ENCODE assay signal across 18 mouse cellular contexts in genomic region chr19:6913991-6914390, GRCm38 (mm10). TPM values are rescaled to one million over a fixed set of nuclear protein-coding genes. Genes with fewer than 3 reads are reported as not detected.
DNase-seq lines count a peak whose midpoint lies in the region; ATAC-seq lines count a peak whose summit lies in the region.
"Had no signal": no experiment of that assay in that cellular context is flagged by ENCODE, and none has a peak within 500 bp of the region (broad histone marks: within the 10 kb centered on the region; RNA-seq: fewer than 3 reads in every experiment).

No protein-coding gene starts in this region.

- peaks cover 22% of the 10 kb centered on the region for H3K36me3 ChIP-seq in intestine, embryonic 16.5 days (ENCODE audit: control insufficient read depth, insufficient read depth, low read length)
- H3K36me3 ChIP-seq in intestine, embryonic 15.5 days: peaks cover 27% of the 10 kb centered on the region

- intact Hi-C loops in gastrocnemius, postnatal 14 days (cut with DNase I; ENCODE audit: low total_unique reads): no loop called here

- H3K4me3 ChIP-seq in intestine, embryonic 16.5 days (ENCODE audit: low read length): no peak overlapping the region
- H3K4me3 ChIP-seq in intestine, embryonic 15.5 days (replicated peaks): no peak overlapping the region
- H3K4me3 ChIP-seq: midbrain, embryonic 13.5 days; myocyte had no signal

- no peak overlapping the region for H3K4me2 ChIP-seq in intestine, embryonic 16.5 days (ENCODE audit: low read depth, low read length)
- H3K4me2 ChIP-seq in intestine, embryonic 15.5 days (replicated peaks): no peak overlapping the region
- H3K4me2 ChIP-seq: hindbrain, embryonic 14.5 days; midbrain, embryonic 13.5 days had no signal

- peak; percentile 61 for DNase-seq in adrenal gland, postnatal 14 days
- no peak for DNase-seq in adrenal gland, postnatal 25 days
- peak; percentile 68 for DNase-seq in gastrocnemius, postnatal 14 days
- no peak for DNase-seq in gastrocnemius, adult 8-10 months (ENCODE audit: low spot score in 2 of 2)
- DNase-seq in testis, postnatal 14 days (ENCODE audit: low spot score): peak; percentile 8
- no peak for DNase-seq in testis, postnatal 10 days (ENCODE audit: low spot score)
- DNase-seq: kidney, adult 2 months; right cerebral cortex, adult 18-20 months had no signal

- no peaks in the 10 kb centered on the region for H3K9me3 ChIP-seq in intestine, embryonic 16.5 days (ENCODE audit: control insufficient read depth, low read length)
- H3K9me3 ChIP-seq in intestine, embryonic 15.5 days: no peaks in the 10 kb centered on the region
- H3K9me3 ChIP-seq: midbrain, embryonic 13.5 days had no signal

- H3K27ac ChIP-seq in intestine, embryonic 16.5 days (ENCODE audit: low read length): no peak overlapping the region
- H3K27ac ChIP-seq in intestine, embryonic 15.5 days: no peak overlapping the region
- H3K27ac ChIP-seq: hindbrain, embryonic 14.5 days; midbrain, embryonic 13.5 days had no signal

- H3K9ac ChIP-seq in intestine, embryonic 16.5 days (ENCODE audit: low read depth, low read length): peak overlapping the region; percentile 12; the same call in 1 of the 2 replicates
- H3K9ac ChIP-seq in intestine, embryonic 15.5 days: no peak overlapping the region
- H3K9ac ChIP-seq: hindbrain, embryonic 14.5 days; midbrain, embryonic 13.5 days had no signal

- H3K4me1 ChIP-seq in intestine, embryonic 16.5 days (ENCODE audit: control insufficient read depth, insufficient read depth, low read length): peaks cover 15% of the 10 kb centered on the region
- H3K4me1 ChIP-seq in intestine, embryonic 15.5 days (replicated peaks): peaks cover 7% of the 10 kb centered on the region

- 79% methylated on average over 11 of the region's 11 CpGs for WGBS in intestine, embryonic 16.5 days
- 81% methylated on average over 11 of the region's 11 CpGs for WGBS in intestine, embryonic 15.5 days

- H3K27me3 ChIP-seq in intestine, embryonic 16.5 days (replicated peaks; ENCODE audit: control insufficient read depth, insufficient read depth, low read length): no peaks in the 10 kb centered on the region
- H3K27me3 ChIP-seq in intestine, embryonic 15.5 days (replicated peaks): no peaks in the 10 kb centered on the region
- H3K27me3 ChIP-seq: CH12.LX; midbrain, embryonic 13.5 days; Patski had no signal

- ATAC-seq in intestine, embryonic 16.5 days: no peak
- ATAC-seq in intestine, embryonic 15.5 days: no peak
- ATAC-seq: midbrain, embryonic 13.5 days; Patski had no signal

RNA-seq across cellular contexts. Expression of gene Prdx5, which starts 4.1 kb away (rescaled TPM):
- total RNA-seq in adrenal gland, postnatal 14 days (2021): 420 and 426 TPM in 2 replicates
- 196 and 278 TPM in 2 replicates for total RNA-seq in adrenal gland, postnatal 25 days (2021)
- 100 to 1,000 TPM; 159 to 187 TPM for total RNA-seq in gastrocnemius, postnatal 14 days (2021)
- 100 to 1,000 TPM; 195 to 214 (median 202) TPM for total RNA-seq in gastrocnemius, adult 8-10 months (2022)
- polyA plus RNA-seq in intestine, embryonic 16.5 days (2015; fragmentation: Nextera tagmentation; extraction: Ambion mirVana): 234 and 241 TPM in 2 replicates
- polyA plus RNA-seq in intestine, embryonic 15.5 days (2015; fragmentation: Nextera tagmentation; extraction: Ambion mirVana): 184 and 205 TPM in 2 replicates

RNA-seq across cellular contexts. Expression of gene Trmt112, which starts 4.5 kb away (rescaled TPM):
- total RNA-seq in adrenal gland, postnatal 14 days (2021): 76.6 and 79.0 TPM in 2 replicates
- total RNA-seq in adrenal gland, postnatal 25 days (2021): 95.2 and 108 TPM in 2 replicates
- 10 to 100 TPM; 34.6 to 38.9 TPM for total RNA-seq in gastrocnemius, postnatal 14 days (2021)
- 10 to 100 TPM; 34.1 to 46.3 (median 39.7) TPM for total RNA-seq in gastrocnemius, adult 8-10 months (2022)
- polyA plus RNA-seq in intestine, embryonic 16.5 days (2015; fragmentation: Nextera tagmentation; extraction: Ambion mirVana): 97.6 and 111 TPM in 2 replicates
- 124 TPM in 2 replicates for polyA plus RNA-seq in intestine, embryonic 15.5 days (2015; fragmentation: Nextera tagmentation; extraction: Ambion mirVana)

RNA-seq across cellular contexts. Expression of gene Esrra, which starts 7.6 kb away (rescaled TPM):
- total RNA-seq in adrenal gland, postnatal 14 days (2021): 63.2 and 67.0 TPM in 2 replicates
- total RNA-seq in adrenal gland, postnatal 25 days (2021): 44.2 and 44.6 TPM in 2 replicates
- total RNA-seq in gastrocnemius, postnatal 14 days (2021): 10 to 100 TPM; 47.7 to 52.0 TPM
- 100 to 1,000 TPM in 1 of 4 experiments, 10 to 100 TPM in 3; 82.8 to 114 (median 93.4) TPM for total RNA-seq in gastrocnemius, adult 8-10 months (2022)
- polyA plus RNA-seq in intestine, embryonic 16.5 days (2015; fragmentation: Nextera tagmentation; extraction: Ambion mirVana): 41.7 and 47.7 TPM in 2 replicates
- polyA plus RNA-seq in intestine, embryonic 15.5 days (2015; fragmentation: Nextera tagmentation; extraction: Ambion mirVana): 32.2 and 37.6 TPM in 2 replicates

RNA-seq across cellular contexts. Expression of gene Catsperz, which starts 11.2 kb away (rescaled TPM):
- total RNA-seq in adrenal gland, postnatal 14 days (2021): 0.53 TPM in 1 of 2 replicates, not detected in the other
- not detected in 2 replicates for total RNA-seq in adrenal gland, postnatal 25 days (2021)
- not detected for total RNA-seq in gastrocnemius, postnatal 14 days (2021)
- not detected for total RNA-seq in gastrocnemius, adult 8-10 months (2022)
- polyA plus RNA-seq in intestine, embryonic 16.5 days (2015; fragmentation: Nextera tagmentation; extraction: Ambion mirVana): 0.73 and 1.4 TPM in 2 replicates
- 1.1 and 1.6 TPM in 2 replicates for polyA plus RNA-seq in intestine, embryonic 15.5 days (2015; fragmentation: Nextera tagmentation; extraction: Ambion mirVana)
- total RNA-seq: CH12.LX; neutrophil, adult 5-6 weeks had no signal

RNA-seq across cellular contexts. Expression of gene Kcnk4, which starts 20.3 kb away (rescaled TPM):
- 0.93 TPM in 1 of 2 replicates, not detected in the other for total RNA-seq in adrenal gland, postnatal 14 days (2021)
- total RNA-seq in adrenal gland, postnatal 25 days (2021): 0.12 TPM in 1 of 2 replicates, not detected in the other
- not detected for total RNA-seq in gastrocnemius, postnatal 14 days (2021)
- total RNA-seq in gastrocnemius, adult 8-10 months (2022): not detected
- polyA plus RNA-seq in intestine, embryonic 16.5 days (2015; fragmentation: Nextera tagmentation; extraction: Ambion mirVana): 0.45 and 0.48 TPM in 2 replicates
- polyA plus RNA-seq in intestine, embryonic 15.5 days (2015; fragmentation: Nextera tagmentation; extraction: Ambion mirVana): 0.29 and 0.40 TPM in 2 replicates
- total RNA-seq: granulocyte monocyte progenitor cell, adult 5-6 weeks; neutrophil, adult 5-6 weeks had no signal
- polyA plus RNA-seq: large intestine, adult 2 months had no signal

Comparison
In these comparisons a context has a peak if more than half of its experiments do, and no peak if none do; other contexts are left out.
1. DNase-seq: peak in adrenal gland, postnatal 14 days (single experiment), gastrocnemius, postnatal 14 days (single experiment) and testis, postnatal 14 days (single experiment); none in adrenal gland, postnatal 25 days (single experiment), gastrocnemius, adult 8-10 months (0 of 2) and testis, postnatal 10 days (single experiment).